Mouse (Mus musculus) embryonic facial prominence, embryonic 12.5 days (tissue): ENCODE data around the gene Ip6k2. TPM values are rescaled to one million over a fixed set of nuclear protein-coding genes. Genes with fewer than 3 reads are reported as not detected.
A peak's percentile ranks its signal among the peaks of the same experiment; 100 is the strongest.

ENCODE experiments used
- ATAC-seq: fragments of 200-750 bp; cut with Nextera tagmentation; 2 replicates; pipeline ENCODE4 v1.8.0; 2017; ENCODE audit not compliant: insufficient number of reproducible peaks, insufficient read depth, low FRiP score, low TSS enrichment
- H3K27ac ChIP-seq: fragments of 300-500 bp; sonication (generic); 2 replicates; pipeline ENCODE4 v1.5.1; 2016; ENCODE audit warnings: mild to moderate bottlenecking
- H3K27me3 ChIP-seq: fragments of 300-500 bp; sonication (generic); 2 replicates; pipeline ENCODE4 v1.6.1; 2016; ENCODE audit warnings: mild to moderate bottlenecking, moderate library complexity
- H3K36me3 ChIP-seq: fragments of 300-500 bp; sonication (generic); 2 replicates; pipeline ENCODE4 v1.6.1; 2016; ENCODE audit warnings: mild to moderate bottlenecking
- H3K4me1 ChIP-seq: fragments of 300-500 bp; sonication (generic); 2 replicates; pipeline ENCODE4 v1.6.1; 2016
- H3K4me2 ChIP-seq: fragments of 300-500 bp; sonication (generic); replicated peaks from 2 replicates; pipeline ENCODE4 v1.6.1; 2016; ENCODE audit warnings: mild to moderate bottlenecking, moderate library complexity
- H3K4me3 ChIP-seq: fragments of 300-500 bp; sonication (generic); 2 replicates; pipeline ENCODE4 v1.5.1; 2016; ENCODE audit warnings: mild to moderate bottlenecking
- H3K9ac ChIP-seq: fragments of 300-500 bp; sonication (generic); 2 replicates; pipeline ENCODE4 v1.6.1; 2016; ENCODE audit warnings: mild to moderate bottlenecking, moderate library complexity
- H3K9me3 ChIP-seq: fragments of 300-500 bp; sonication (generic); 2 replicates; pipeline ENCODE4 v1.6.1; 2016; ENCODE audit warnings: mild to moderate bottlenecking, moderate library complexity
- WGBS: fragments of 180-500 bp; shearing (Covaris S2); methylation state at CpG from one replicate; pipeline ENCODE4 v1.1.7; 2016; 5-methylcytosine and 5-hydroxymethylcytosine counted together
- polyA plus RNA-seq: library from polyadenylated mRNA; unstranded; fragments of >200 nt; fragmentation: Nextera tagmentation; extraction: Ambion mirVana; gene quantifications from 2 replicates; pipeline ENCODE4 v1.2.1, GENCODE M21; 2016

The Ip6k2 gene
- polyA plus RNA-seq, 1 experiment from 2014 or later, result 145 TPM

DNA sequence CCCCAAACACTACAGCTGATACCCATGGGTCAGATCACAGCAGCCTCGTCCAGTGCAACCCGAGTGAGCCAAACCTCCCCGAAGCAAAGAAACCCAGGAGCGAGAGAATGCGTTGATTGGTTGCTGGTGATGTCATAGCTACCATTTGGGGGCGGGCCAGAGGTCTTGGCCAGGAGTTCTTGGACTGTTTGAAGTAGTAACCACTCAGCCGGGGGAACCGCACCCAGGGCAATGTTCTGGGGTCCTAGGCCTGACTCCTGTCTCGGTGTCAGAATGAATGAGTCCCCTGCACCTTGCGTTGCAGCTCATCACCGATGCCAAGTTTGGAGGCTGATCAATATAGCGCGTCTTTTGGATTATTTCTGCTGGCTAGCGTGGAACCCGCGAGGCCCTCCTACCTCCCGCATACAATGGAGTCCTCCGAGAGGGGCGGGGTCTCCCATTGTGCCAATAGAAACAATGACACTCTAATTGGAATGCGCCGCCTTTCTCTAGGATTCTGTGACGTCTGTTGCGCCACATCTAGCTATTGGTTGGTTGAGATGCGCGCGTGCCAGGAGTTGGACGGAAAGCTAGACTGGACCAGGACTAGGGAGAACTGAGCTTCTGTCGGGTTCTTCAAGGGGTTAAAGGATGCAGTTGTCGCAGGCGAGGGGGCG, 41.3 kb downstream of the Ip6k2 start:
- Histone ChIP-seq H3K4me1 (peaks cover 10% of the 10 kb centered on the region; the same call in 1 of the 2 replicates), H3K4me3 (0 out of 2 replicates have a peak overlapping the region, but pooled peaks have one; percentile 3), H3K9me3 (no peaks in the 10 kb centered on the region), H3K4me2 (no peak overlapping the region), H3K27me3 (peaks cover 69% of the 10 kb centered on the region), H3K9ac (no peak overlapping the region), H3K27ac (no peak overlapping the region), H3K36me3 (no peaks in the 10 kb centered on the region)
- peak; percentile 22; the same call in 1 of the 2 replicates for ATAC-seq
- 2% methylated on average over 31 of the region's 31 CpGs for WGBS

DNA sequence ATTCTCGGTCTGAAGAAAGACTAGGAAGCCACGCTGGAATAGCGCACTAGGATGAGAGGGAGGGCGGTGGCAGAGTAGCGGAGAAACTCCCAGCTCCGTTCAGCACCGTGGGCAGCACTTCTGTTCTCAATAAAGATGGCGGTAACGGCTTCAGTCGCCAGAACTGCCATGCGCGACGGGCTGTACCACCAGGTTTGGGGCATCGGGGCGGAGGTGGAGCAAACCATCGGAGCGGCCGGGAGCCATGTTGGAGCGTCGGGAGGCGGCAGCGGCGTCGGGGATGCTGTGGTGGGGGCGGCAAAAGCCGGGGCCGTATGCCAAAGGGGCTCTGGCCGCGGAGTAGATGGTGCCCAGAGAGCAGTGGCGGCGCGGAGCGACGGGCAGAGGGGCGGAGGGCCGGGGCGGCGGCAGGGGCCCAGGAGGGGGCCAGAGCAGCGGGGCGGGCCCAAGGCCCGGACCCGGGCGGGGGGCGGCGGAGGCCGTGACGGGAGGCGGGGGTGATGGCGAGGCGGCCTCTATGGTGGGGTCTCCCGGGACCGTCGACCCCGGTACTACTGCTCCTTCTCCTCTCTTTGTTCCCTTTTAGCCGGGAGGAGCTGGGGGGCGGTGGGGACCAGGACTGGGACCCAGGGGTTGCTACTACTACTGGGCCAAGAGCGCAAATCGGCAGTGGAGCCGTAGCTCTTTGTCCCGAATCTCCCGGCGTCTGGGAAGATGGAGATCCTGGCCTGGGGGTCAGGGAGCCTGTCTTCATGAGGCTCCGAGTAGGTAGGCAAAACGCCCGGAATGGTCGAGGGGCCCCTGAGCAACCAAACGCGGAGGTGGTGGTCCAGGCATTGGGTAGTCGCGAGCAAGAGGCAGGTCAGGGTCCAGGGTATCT, 42.5 kb downstream of the Ip6k2 start, which contains the start of gene Celsr3:
Celsr3 (plus strand) TSS at position 501 of the 880 bp plus-strand sequence.
- Histone ChIP-seq H3K4me1 (peaks cover 11% of the 10 kb centered on the region; the same call in 1 of the 2 replicates), H3K9ac (peak within 1 kb of the TSS; percentile 0; the same call in 1 of the 2 replicates), H3K27ac (no peak within 1 kb of the TSS), H3K36me3 (no peaks in the 10 kb centered on the region), H3K4me3 (peak within 1 kb of the TSS; percentile 41), H3K27me3 (peaks cover 79% of the 10 kb centered on the region), H3K4me2 (peak within 1 kb of the TSS; percentile 64), H3K9me3 (no peaks in the 10 kb centered on the region)
- 2% methylated on average over 67 of the region's 70 CpGs for WGBS
- 0 out of 2 replicates have a peak, but pooled peaks have one; percentile 17 for ATAC-seq

DNA sequence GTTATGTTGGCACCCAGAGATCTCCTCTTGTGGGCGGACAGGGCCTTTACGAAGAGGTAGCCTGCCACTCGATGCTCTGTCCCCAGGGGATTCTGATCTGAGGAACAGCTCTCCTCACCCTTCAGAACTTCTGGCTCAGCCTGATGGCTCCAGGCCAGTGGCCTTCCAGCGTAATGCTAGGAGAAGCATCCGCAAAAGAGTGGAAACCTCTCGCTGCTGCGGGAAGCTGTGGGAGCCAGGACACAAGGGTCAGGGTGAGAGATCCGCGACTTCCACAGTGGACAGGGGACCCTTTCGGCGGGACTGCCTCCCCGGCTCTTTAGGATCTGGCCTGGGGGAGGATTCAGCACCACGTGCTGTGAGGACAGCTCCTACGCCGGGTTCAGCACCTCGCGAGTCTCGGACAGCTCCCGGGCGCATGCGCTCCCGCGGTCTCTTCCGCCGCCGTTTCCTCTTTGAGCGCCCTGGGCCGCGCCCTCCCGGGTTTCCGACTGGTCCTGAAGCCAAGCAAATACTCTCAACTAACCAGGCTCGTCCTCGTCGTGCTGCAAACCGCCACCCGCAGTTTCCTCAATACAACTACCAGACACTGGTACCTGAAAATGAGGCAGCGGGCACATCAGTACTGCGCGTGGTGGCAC, 43.2 kb downstream of the Ip6k2 start:
- Histone ChIP-seq H3K9me3 (no peaks in the 10 kb centered on the region), H3K27ac (no peak overlapping the region), H3K27me3 (peaks cover 86% of the 10 kb centered on the region), H3K4me3 (peak overlapping the region; percentile 41), H3K9ac (no peak overlapping the region; the same call in 1 of the 2 replicates), H3K4me1 (peaks cover 19% of the 10 kb centered on the region), H3K4me2 (peak overlapping the region; percentile 64), H3K36me3 (no peaks in the 10 kb centered on the region)
- no peak; the same call in 1 of the 2 replicates for ATAC-seq
- 3% methylated on average over 39 of the region's 39 CpGs for WGBS

DNA sequence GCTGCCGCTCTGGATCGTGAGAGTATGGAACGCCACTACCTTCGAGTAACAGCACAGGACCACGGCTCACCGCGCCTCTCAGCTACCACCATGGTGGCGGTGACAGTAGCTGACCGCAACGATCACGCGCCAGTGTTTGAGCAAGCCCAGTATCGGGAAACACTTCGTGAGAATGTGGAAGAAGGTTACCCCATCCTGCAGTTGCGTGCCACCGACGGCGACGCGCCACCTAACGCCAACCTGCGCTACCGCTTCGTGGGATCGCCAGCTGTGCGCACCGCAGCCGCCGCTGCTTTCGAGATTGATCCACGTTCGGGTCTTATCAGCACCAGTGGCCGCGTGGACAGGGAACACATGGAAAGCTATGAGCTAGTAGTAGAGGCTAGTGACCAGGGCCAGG, 43.9 kb downstream of the Ip6k2 start:
- H3K9ac ChIP-seq, result no peak overlapping the region; the same call in 1 of the 2 replicates
- 17% methylated on average over 34 of the region's 34 CpGs for WGBS

DNA sequence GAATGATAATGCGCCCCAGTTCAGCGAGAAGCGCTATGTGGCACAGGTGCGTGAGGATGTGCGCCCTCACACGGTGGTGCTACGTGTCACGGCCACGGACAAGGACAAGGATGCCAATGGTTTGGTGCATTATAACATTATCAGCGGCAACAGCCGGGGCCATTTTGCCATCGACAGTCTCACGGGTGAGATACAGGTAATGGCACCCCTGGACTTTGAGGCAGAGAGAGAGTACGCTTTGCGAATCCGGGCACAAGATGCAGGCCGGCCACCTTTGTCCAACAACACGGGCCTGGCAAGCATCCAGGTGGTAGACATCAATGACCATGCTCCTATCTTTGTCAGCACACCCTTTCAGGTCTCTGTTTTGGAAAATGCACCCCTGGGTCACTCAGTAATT, 44.3 kb downstream of the Ip6k2 start:
- no peak overlapping the region for H3K4me3 ChIP-seq
- no peak for ATAC-seq
- no peak overlapping the region for H3K9ac ChIP-seq
- H3K36me3 ChIP-seq, result no peaks in the 10 kb centered on the region
- H3K4me2 ChIP-seq, result peak overlapping the region; percentile 64; the same call in 1 of the 2 replicates
- H3K27me3 ChIP-seq, result peaks cover 95% of the 10 kb centered on the region
- no peaks in the 10 kb centered on the region for H3K9me3 ChIP-seq
- peaks cover 23% of the 10 kb centered on the region for H3K4me1 ChIP-seq
- H3K27ac ChIP-seq, result no peak overlapping the region
- 69% methylated on average over 18 of the region's 18 CpGs for WGBS

More for the DNA sequence above, 43.9 kb downstream of the Ip6k2 start:
- H3K4me2 ChIP-seq, result peak overlapping the region; percentile 64
- peaks cover 23% of the 10 kb centered on the region for H3K4me1 ChIP-seq
- peak overlapping the region; percentile 41 for H3K4me3 ChIP-seq
- H3K27ac ChIP-seq, result no peak overlapping the region
- peaks cover 91% of the 10 kb centered on the region for H3K27me3 ChIP-seq
- H3K9me3 ChIP-seq, result no peaks in the 10 kb centered on the region
- H3K36me3 ChIP-seq, result no peaks in the 10 kb centered on the region
- ATAC-seq, result no peak

DNA sequence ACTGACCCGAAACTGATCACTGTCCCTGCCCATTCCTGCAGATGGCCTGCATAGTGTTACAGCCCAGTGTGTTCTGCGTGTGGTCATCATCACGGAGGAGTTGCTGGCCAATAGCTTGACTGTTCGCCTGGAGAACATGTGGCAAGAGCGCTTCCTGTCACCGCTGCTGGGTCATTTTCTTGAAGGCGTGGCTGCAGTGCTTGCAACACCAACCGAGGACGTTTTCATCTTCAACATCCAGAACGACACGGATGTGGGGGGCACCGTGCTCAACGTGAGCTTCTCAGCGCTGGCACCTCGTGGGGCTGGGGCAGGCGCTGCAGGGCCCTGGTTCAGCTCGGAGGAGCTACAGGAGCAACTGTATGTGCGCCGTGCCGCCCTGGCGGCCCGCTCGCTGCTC, 48.0 kb downstream of the Ip6k2 start:
- Histone ChIP-seq H3K4me1 (peaks cover 19% of the 10 kb centered on the region), H3K27me3 (peaks cover 69% of the 10 kb centered on the region), H3K9ac (0 out of 2 replicates have a peak overlapping the region, but pooled peaks have one; percentile 5), H3K27ac (no peak overlapping the region), H3K4me2 (peak overlapping the region; percentile 95), H3K4me3 (peak overlapping the region; percentile 51), H3K36me3 (no peaks in the 10 kb centered on the region), H3K9me3 (no peaks in the 10 kb centered on the region)
- ATAC-seq, result no peak
- 7% methylated on average over 23 of the region's 23 CpGs for WGBS

DNA sequence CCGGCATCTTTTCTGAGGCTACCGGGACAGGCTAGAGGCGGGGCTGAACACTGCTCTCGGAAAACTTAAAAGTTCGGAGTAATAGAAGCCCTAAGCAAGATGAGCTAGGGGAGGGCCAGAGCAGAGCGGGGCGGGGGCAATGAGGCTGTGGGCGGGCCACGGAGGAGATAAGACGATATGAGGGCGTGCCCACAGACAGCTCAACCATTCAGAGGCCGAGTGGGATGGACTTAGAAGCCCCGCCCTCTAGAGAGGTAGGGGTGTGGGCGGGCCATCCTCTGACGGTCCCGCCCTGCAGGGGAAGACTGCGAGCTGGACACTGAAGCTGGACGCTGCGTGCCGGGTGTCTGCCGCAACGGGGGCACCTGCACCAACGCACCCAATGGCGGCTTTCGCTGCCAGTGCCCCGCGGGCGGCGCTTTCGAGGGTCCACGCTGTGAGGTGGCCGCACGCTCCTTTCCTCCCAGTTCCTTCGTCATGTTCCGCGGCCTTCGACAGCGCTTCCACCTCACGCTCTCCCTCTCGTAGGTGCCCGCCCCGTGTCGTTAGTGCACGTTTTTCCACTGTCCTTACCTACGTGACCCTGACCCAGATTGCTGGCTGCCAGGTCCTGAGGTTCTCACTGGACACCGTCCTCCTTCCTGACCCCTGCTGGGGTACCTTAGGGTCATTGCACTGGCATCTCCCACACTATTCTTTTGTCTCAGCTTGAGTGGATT, 49.0 kb downstream of the Ip6k2 start:
- Histone ChIP-seq H3K4me1 (peaks cover 15% of the 10 kb centered on the region), H3K27ac (no peak overlapping the region), H3K9ac (no peak overlapping the region), H3K36me3 (no peaks in the 10 kb centered on the region), H3K27me3 (peaks cover 61% of the 10 kb centered on the region), H3K4me2 (peak overlapping the region; percentile 95), H3K9me3 (no peaks in the 10 kb centered on the region), H3K4me3 (peak overlapping the region; percentile 51)
- peak; percentile 94 for ATAC-seq
- 4% methylated on average over 46 of the region's 46 CpGs for WGBS

DNA sequence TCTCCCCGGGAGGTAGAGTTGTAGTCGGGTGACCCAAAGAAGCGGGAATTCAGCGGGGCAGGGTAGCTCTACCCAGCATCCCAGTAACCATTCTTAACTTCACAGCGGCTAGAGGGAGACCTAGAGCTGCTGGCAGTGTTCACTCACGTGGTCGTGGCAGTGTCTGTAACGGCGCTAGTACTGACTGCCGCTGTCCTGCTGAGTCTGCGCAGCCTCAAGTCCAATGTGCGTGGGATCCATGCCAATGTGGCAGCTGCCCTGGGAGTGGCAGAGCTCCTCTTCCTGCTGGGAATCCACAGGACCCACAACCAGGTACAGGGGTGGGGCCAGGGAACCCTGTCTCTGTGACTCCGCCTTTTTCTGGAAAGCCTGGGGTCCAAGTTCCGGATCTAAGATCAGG, 59.4 kb downstream of the Ip6k2 start:
- no peak overlapping the region for H3K27ac ChIP-seq
- no peak for ATAC-seq
- peaks cover 16% of the 10 kb centered on the region; the same call in 1 of the 2 replicates for H3K27me3 ChIP-seq
- no peaks in the 10 kb centered on the region for H3K36me3 ChIP-seq
- H3K4me1 ChIP-seq, result no peaks in the 10 kb centered on the region
- WGBS, result 16% methylated on average over 14 of the region's 14 CpGs
- H3K9ac ChIP-seq, result peak overlapping the region; percentile 27; the same call in 1 of the 2 replicates
- H3K4me2 ChIP-seq, result peak overlapping the region; percentile 30
- H3K4me3 ChIP-seq, result 0 out of 2 replicates have a peak overlapping the region, but pooled peaks have one; percentile 4
- H3K9me3 ChIP-seq, result no peaks in the 10 kb centered on the region

DNA sequence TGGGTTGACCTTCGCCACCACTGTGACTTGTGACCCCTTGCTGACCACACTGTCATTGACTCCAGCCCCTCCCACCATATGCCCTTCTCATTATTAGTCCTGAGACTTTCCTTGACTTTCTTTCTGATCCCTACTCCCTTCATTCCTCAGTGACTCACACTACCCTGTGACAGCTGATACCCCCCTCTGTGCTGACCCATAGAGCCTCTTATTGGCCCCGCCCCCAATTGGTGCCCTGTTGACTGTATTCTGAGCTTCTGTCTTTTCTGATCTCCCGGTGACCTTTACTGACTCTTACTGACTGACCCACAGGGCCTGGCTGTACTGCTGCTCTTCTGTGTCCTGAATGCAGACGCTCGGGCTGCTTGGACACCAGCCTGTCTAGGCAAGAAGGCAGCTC, 61.8 kb downstream of the Ip6k2 start:
- peaks cover 16% of the 10 kb centered on the region; the same call in 1 of the 2 replicates for H3K27me3 ChIP-seq
- no peaks in the 10 kb centered on the region for H3K4me1 ChIP-seq
- no peaks in the 10 kb centered on the region for H3K36me3 ChIP-seq
- no peak for ATAC-seq
- no peaks in the 10 kb centered on the region for H3K9me3 ChIP-seq
- H3K9ac ChIP-seq, result no peak overlapping the region
- WGBS, result 73% methylated on average over 5 of the region's 5 CpGs
- H3K4me2 ChIP-seq, result no peak overlapping the region
- no peak overlapping the region for H3K4me3 ChIP-seq
- H3K27ac ChIP-seq, result no peak overlapping the region

DNA sequence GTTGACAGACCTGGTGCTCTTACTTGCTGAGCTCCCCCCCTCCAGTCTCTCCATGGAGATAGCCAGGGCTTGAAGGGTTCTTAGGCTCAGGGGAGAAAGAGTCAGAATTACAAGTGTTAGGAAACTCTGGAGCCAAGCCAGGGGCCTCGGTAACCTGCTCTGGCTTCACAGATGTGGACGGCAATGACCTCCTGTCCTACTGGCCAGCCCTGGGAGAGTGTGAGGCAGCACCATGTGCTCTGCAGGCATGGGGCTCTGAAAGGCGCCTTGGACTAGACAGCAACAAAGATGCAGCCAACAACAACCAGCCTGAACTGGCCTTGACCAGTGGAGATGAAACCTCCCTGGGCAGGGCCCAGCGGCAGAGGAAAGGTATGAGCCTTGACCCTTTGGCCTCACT, 63.8 kb downstream of the Ip6k2 start:
- no peak for ATAC-seq
- Histone ChIP-seq H3K9me3 (no peaks in the 10 kb centered on the region), H3K27me3 (peaks cover 8% of the 10 kb centered on the region; the same call in 1 of the 2 replicates), H3K4me1 (no peaks in the 10 kb centered on the region), H3K27ac (no peak overlapping the region), H3K4me3 (no peak overlapping the region), H3K4me2 (no peak overlapping the region), H3K9ac (no peak overlapping the region), H3K36me3 (no peaks in the 10 kb centered on the region)
- WGBS, result 83% methylated on average over 4 of the region's 4 CpGs

DNA sequence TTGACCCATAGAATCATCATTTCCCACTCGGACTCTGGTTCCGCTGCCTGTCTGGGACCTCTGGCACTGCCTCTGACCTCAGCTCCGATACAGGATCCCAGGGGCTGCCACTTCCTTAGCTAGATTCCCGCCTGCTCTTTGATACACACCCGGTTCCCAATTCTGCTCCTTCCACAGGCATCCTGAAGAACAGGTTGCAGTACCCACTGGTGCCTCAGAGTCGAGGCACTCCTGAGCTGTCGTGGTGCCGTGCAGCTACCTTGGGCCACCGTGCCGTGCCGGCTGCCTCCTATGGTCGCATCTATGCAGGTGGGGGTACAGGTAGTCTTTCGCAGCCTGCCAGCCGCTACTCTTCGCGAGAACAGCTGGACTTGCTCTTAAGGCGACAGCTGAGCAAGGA, 64.8 kb downstream of the Ip6k2 start:
- no peaks in the 10 kb centered on the region for H3K27me3 ChIP-seq
- ATAC-seq, result no peak
- H3K9me3 ChIP-seq, result no peaks in the 10 kb centered on the region
- H3K27ac ChIP-seq, result no peak overlapping the region
- H3K4me1 ChIP-seq, result peaks cover 3% of the 10 kb centered on the region; the same call in 1 of the 2 replicates
- no peak overlapping the region for H3K4me2 ChIP-seq
- no peak overlapping the region for H3K4me3 ChIP-seq
- no peaks in the 10 kb centered on the region for H3K36me3 ChIP-seq
- no peak overlapping the region for H3K9ac ChIP-seq
- WGBS, result 71% methylated on average over 17 of the region's 17 CpGs
